Mouse (Mus musculus): ENCODE measurements around the gene Casc4.
"Not testable (repeated sequence)": the region's sequence is repeated elsewhere in the genome, so short reads cannot be mapped to it uniquely, and the experiment has no call there.

Gene Casc4

GRCm38 (mm10) chr2:121916047-121916970 lies 49.5 kb downstream of the Casc4 start:
- DNase-seq: peak; percentile 25 to 28

DNA sequence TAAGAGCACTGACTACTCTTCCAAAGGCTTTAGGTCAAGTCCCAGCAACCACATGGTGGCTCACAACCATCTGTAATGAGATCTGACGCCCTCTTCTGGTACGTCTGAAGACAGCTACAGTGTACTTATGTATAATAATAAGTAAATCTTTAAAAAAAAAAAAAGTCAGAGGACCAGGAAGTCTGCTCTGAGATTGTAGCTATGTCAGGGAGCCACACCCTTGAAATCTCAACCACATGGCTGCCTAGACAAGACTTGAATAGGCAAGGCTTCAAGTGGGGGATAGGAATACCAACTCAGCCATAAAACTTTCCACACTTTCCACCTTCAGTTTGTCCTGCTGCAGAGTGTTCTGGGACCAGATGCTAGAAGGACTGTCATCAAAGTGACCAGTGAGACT lies 70.9 kb downstream of the Casc4 start:
- DNase-seq: not testable (repeated sequence)

- no peak for DNase-seq
These were observed 76.6 kb downstream of the Casc4 start for GRCm38 (mm10) chr2:121943364-121943763.

DNA sequence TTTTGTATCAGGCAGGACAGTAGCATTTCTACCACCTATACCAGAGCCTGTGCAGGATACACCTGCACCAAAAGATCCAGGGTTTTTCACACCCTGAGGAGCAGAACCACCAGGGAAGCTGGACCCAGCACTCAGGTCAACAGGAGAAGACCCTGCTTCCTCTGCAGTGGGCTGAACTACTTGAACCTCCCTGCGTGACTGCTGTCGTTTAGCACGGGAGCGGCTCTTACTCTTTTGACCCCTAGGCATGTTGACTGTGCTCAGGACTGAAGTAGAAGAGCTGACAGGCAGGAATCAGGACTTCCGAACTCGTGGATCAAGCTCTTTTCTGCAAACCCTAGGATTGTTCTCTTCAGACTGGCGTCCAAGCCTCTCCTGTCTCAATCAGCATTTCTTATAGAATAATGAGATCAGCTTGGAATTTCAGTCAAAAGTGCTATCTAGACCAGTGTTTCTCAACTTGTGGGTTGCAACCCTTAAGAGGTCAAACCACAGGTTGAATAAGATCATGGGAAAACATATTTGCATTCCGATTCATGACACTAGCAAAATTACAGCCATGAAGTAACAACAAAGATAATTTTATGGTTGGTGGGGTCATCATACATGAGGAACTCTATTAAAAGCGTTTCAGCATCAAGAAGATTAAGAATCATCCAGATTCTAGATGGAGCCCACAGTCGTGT lies 88.3 kb downstream of the Casc4 start:
- peak in 1 of 2 experiments; percentile 2 for DNase-seq

- DNase-seq: peak; percentile 98 to 99
These were observed 89.0 kb downstream of the Casc4 start, which contains the start of the genes Ctdspl2 and Mageb3 for GRCm38 (mm10) chr2:121955765-121956223. Ctdspl2 (plus strand) TSS chr2:121956001. Mageb3 (minus strand) TSS chr2:121956092.

DNA sequence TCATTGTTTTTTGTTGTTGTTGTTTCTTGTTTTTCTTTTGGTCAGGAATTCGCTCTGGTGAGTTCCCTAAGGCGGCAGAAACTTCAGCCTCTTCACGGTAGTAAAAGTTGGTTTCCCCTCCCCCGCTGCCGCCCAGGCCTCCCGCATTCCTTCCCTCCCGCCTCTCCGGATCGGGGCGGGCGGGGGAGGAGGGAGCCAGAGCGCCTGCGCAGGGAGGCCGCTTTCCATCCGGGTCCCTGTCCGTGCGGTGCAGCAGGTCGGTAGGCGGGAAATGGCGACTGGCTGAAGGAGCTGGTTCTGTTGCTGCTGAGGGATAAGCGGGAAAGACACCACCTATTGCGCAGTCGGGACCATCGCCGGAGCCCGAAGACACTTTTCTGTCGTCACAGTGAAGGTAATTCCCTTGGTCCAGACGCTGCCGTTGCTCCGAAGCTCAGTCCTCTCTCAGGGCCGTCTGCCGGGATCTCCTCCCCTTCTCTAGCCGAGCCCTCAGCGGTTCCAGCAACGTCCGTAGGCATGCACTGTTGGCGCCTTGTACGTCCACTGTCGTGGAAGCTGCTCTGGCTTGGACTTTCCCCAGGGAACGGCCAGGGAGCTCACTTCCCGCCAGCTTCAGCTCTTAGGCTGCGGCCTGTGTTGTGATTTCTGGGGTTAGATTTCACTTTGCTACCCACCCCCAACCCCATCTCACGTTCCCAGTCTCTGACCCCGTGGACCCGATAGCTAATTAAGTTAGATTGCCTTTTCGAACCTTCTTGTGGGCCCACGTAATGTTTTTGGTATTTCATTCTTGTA lies 89.7 kb downstream of the Casc4 start:
- peak; percentile 95 to 97 for DNase-seq

DNA sequence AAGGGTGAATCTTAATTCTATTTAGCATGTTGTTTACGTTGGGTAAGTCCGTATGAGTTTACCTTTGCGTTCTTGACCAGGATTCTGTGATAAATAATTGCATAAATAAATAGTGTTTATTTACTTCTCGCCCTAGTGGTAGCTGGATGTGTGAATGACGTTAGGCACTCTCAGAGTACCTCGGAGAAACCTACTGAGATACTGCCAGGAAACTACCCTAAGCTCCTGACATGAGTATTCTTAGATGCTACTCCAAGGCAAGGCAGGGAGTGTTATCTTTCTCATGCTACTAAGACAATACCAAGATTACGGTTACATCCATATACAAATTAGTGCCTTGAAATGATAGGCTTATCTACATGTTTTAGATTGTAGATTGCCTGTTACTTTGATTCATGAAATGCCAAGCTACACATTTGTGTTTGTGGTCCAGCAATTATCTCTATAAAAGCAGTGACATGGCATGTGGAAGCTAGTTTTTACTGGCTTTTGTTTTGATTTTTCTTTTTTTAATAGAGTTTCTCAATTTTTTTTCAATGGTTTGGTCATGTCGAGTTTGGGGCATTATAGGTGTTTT lies 90.5 kb downstream of the Casc4 start:
- no peak for DNase-seq
